Mouse (Mus musculus) limb, embryonic 14.5 days (tissue): Measurements from ENCODE around the gene Gm4724. TPM values are rescaled to one million over a fixed set of nuclear protein-coding genes. Genes with fewer than 3 reads are reported as not detected.
"Not testable (repeated sequence)": the region's sequence is repeated elsewhere in the genome, so short reads cannot be mapped to it uniquely, and the experiment has no call there.

Source experiments
- ATAC-seq: fragments of 200-750 bp; cut with Nextera tagmentation; 2 replicates; pipeline ENCODE4 v1.8.0; 2017; ENCODE audit warnings: low read depth, moderate number of reproducible peaks, moderate TSS enrichment; ENCODE audit not compliant: low FRiP score
- DNase-seq: peaks from one replicate; pipeline ENCODE4 v3.0.0-alpha.2; 2015; ENCODE audit warnings: low spot score
- H3K27ac ChIP-seq: fragments of 300-500 bp; sonication (generic); replicated peaks from 2 replicates; pipeline ENCODE4 v1.5.1; 2014; ENCODE audit warnings: low read depth, mild to moderate bottlenecking, low read length, moderate library complexity, mixed read lengths
- H3K27me3 ChIP-seq: fragments of 300-500 bp; sonication (generic); 2 replicates; pipeline ENCODE4 v1.6.1; 2014; ENCODE audit warnings: low read length, mixed read lengths; ENCODE audit not compliant: control insufficient read depth, insufficient read depth
- H3K36me3 ChIP-seq: fragments of 300-500 bp; sonication (generic); 2 replicates; pipeline ENCODE4 v1.6.1; 2014; ENCODE audit warnings: mild to moderate bottlenecking, low read length, moderate library complexity, mixed read lengths; ENCODE audit not compliant: control insufficient read depth, insufficient read depth
- H3K4me1 ChIP-seq: fragments of 300-500 bp; sonication (generic); 2 replicates; pipeline ENCODE4 v1.6.1; 2014; ENCODE audit warnings: antibody characterized with exemption, low read length, mixed read lengths; ENCODE audit not compliant: control insufficient read depth, insufficient read depth
- H3K4me2 ChIP-seq: fragments of 300-500 bp; sonication (generic); replicated peaks from 2 replicates; pipeline ENCODE4 v1.6.1; 2014; ENCODE audit warnings: low read depth, mild to moderate bottlenecking, low read length, moderate library complexity; ENCODE audit not compliant: severe bottlenecking
- H3K4me3 ChIP-seq: fragments of 300-500 bp; sonication (generic); replicated peaks from 2 replicates; pipeline ENCODE4 v1.5.1; 2014; ENCODE audit warnings: low read length
- H3K9ac ChIP-seq: fragments of 300-500 bp; sonication (generic); 2 replicates; pipeline ENCODE4 v1.6.1; 2014; ENCODE audit warnings: mild to moderate bottlenecking, low read depth, low read length, moderate library complexity; ENCODE audit not compliant: severe bottlenecking
- H3K9me3 ChIP-seq: fragments of 300-500 bp; sonication (generic); 2 replicates; pipeline ENCODE4 v1.6.1; 2016; ENCODE audit warnings: low read length; ENCODE audit not compliant: control insufficient read depth
- WGBS: fragments of 180-500 bp; shearing (Covaris S2); extraction: QIAGEN DNeasy Blood & Tissue Kit; methylation state at CpG from one replicate; pipeline ENCODE4 v1.1.7; 2014; 5-methylcytosine and 5-hydroxymethylcytosine counted together
- polyA plus RNA-seq, 2 experiments: library from polyadenylated mRNA; depleted of rRNA in 1 of 2; stranded (reverse) in 1 of 2; unstranded in 1 of 2; fragments of >200 nt; fragmentation: Nextera tagmentation in 1 of 2; extraction: Ambion mirVana in 1 of 2; gene quantifications; 2 replicates each; pipeline versions ENCODE4 v1.2.1 to v1.2.3; 2012 to 2014

Gene Gm4724
- polyA plus RNA-seq (2012; rRNA removed) (11.3 and 14.9 TPM in 2 replicates), polyA plus RNA-seq (2014; fragmentation: Nextera tagmentation; extraction: Ambion mirVana) (15.7 and 23.5 TPM in 2 replicates)

- H3K4me2 ChIP-seq, H3K4me1 ChIP-seq, H3K27me3 ChIP-seq, DNase-seq, H3K36me3 ChIP-seq, H3K9ac ChIP-seq, H3K9me3 ChIP-seq, H3K27ac ChIP-seq, H3K4me3 ChIP-seq, ATAC-seq: not testable (repeated sequence)
- WGBS = no CpG with 5 or more reads among the region's 4 CpGs
Measured at GRCm38 (mm10) chr2:175435707-175436106, at the start of gene Gm4724. TSS of gene Gm4724 (minus strand) at chr2:175435807.

- H3K4me3 ChIP-seq, H3K9me3 ChIP-seq, H3K27ac ChIP-seq, H3K4me2 ChIP-seq, DNase-seq, H3K9ac ChIP-seq, H3K27me3 ChIP-seq, ATAC-seq, H3K36me3 ChIP-seq, H3K4me1 ChIP-seq: not testable (repeated sequence)
- no CpG with 5 or more reads among the region's 6 CpGs for WGBS
Measured at GRCm38 (mm10) chr2:175469685-175470084, 34.1 kb upstream of the Gm4724 start, which contains the start of gene Zfp965. TSS of gene Zfp965 (plus strand) at chr2:175469985.

Other genes with a start within 250 kb of the Gm4724 start
- 9.7 and 15.1 TPM in 2 replicates for gene Gm14391, start 228.9 kb downstream of the Gm4724 start, polyA plus RNA-seq (2012; rRNA removed)
- 8.3 and 10.1 TPM in 2 replicates for gene Gm14391, start 228.9 kb downstream of the Gm4724 start, polyA plus RNA-seq (2014; fragmentation: Nextera tagmentation; extraction: Ambion mirVana)
- not detected in 2 replicates for gene Gm14440, start 160.7 kb downstream of the Gm4724 start, polyA plus RNA-seq (2012; rRNA removed)
- 2.4 TPM in 1 of 2 replicates, not detected in the other for gene Gm14440, start 160.7 kb downstream of the Gm4724 start, polyA plus RNA-seq (2014; fragmentation: Nextera tagmentation; extraction: Ambion mirVana)
- 8.3 and 14.7 TPM in 2 replicates for gene Gm4631, start 97.6 kb downstream of the Gm4724 start, polyA plus RNA-seq (2012; rRNA removed)
- 19.6 and 21.4 TPM in 2 replicates for gene Gm4631, start 97.6 kb downstream of the Gm4724 start, polyA plus RNA-seq (2014; fragmentation: Nextera tagmentation; extraction: Ambion mirVana)
- gene Zfp968, start 63.4 kb downstream of the Gm4724 start, polyA plus RNA-seq (2012; rRNA removed) = 3.8 and 4.3 TPM in 2 replicates
- 5.9 and 6.5 TPM in 2 replicates for gene Zfp968, start 63.4 kb downstream of the Gm4724 start, polyA plus RNA-seq (2014; fragmentation: Nextera tagmentation; extraction: Ambion mirVana)
- gene Zfp965, start 34.2 kb upstream of the Gm4724 start, polyA plus RNA-seq (2012; rRNA removed) = 3.1 and 3.3 TPM in 2 replicates
- 6.6 and 7.0 TPM in 2 replicates for gene Zfp965, start 34.2 kb upstream of the Gm4724 start, polyA plus RNA-seq (2014; fragmentation: Nextera tagmentation; extraction: Ambion mirVana)
- gene Gm11007, start 208.2 kb upstream of the Gm4724 start, polyA plus RNA-seq (2012; rRNA removed) = not detected in 2 replicates
- gene Gm11007, start 208.2 kb upstream of the Gm4724 start, polyA plus RNA-seq (2014; fragmentation: Nextera tagmentation; extraction: Ambion mirVana) = not detected in 2 replicates